Mouse (Mus musculus) bone marrow macrophage, adult 2 months (primary cell): ENCODE measurements around the gene C1ql1.

Experiments
- CTCF ChIP-seq: IDR thresholded peaks from 2 replicates; pipeline ENCODE4 v1.5.1; 2012; ENCODE audit warnings: low read depth, mild to moderate bottlenecking, low read length, moderate library complexity
- POLR2A ChIP-seq: IDR thresholded peaks from 2 replicates; pipeline ENCODE4 v1.6.1; 2012; ENCODE audit warnings: mild to moderate bottlenecking, low read depth, low read length, borderline replicate concordance

DNA sequence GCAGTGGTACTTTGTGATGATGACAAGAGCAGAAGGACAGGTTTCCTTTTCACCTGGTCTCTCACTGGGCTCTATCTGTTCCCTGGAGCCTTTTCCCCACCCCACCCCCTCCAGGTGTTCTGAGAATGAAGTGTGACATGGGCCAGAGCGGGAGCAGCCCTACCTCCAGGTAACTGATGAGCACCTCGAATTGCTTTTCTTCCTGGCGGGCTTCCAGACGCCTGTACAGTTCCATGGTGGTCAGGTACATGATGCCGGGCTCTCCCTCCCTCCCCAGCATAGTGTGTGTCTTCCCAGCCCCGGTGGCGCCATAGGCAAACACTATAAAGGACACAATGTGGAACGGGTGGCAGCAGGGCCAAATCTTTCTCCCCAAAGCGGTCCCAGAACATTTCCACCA, 31.1 kb downstream of the C1ql1 start:
- no peak for TF ChIP-seq POLR2A
- TF ChIP-seq CTCF = no peak
